Mouse (Mus musculus) gastrocnemius, postnatal 14 days (tissue): ENCODE data around the gene Sod3. TPM values are rescaled to one million over a fixed set of nuclear protein-coding genes. Genes with fewer than 3 reads are reported as not detected.

Experiments used
- DNase-seq: peaks from one replicate; pipeline ENCODE4 v3.0.0; 2021; ENCODE audit warnings: mixed read lengths
- intact Hi-C: fragments of 180-260 bp; cut with DNase I; formaldehyde crosslinking; loops from one replicate; pipeline ENCODE4 v1.15.1; 2025; ENCODE audit warnings: low total_unique reads
- total RNA-seq, 2 experiments: library from RNA; stranded (reverse); gene quantifications; 2 replicates each; pipeline ENCODE4 v1.2.3; 2021

Gene Sod3
- total RNA-seq, 2 experiments from 2014 or later, result 7.2 to 7.3 TPM

DNA sequence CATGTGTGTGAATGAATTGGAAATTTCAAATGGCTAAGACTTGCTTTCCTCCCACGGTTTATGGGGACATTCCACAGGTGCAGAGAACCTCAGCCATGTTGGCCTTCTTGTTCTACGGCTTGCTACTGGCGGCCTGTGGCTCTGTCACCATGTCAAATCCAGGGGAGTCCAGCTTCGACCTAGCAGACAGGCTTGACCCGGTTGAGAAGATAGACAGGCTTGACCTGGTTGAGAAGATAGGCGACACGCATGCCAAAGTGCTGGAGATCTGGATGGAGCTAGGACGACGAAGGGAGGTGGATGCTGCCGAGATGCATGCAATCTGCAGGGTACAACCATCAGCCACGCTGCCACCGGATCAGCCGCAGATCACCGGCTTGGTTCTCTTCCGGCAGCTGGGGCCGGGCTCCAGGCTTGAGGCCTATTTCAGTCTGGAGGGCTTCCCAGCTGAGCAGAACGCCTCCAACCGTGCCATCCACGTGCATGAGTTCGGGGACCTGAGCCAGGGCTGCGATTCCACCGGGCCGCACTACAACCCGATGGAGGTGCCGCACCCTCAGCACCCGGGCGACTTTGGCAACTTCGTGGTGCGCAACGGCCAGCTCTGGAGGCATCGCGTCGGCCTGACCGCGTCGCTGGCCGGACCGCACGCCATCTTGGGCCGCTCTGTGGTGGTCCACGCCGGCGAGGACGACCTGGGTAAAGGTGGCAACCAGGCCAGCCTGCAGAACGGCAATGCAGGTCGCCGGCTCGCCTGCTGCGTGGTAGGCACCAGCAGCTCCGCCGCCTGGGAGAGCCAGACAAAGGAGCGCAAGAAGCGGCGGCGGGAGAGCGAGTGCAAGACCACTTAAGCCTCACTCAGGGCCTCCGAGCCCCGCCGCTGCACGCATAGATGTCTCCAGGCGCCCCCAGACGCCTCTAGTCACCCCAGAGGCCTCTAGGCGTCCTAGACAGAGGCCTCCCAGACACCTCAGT lies 4.6 kb downstream of the Sod3 start:
- peak; percentile 17 for DNase-seq
- intact Hi-C loops, result no loop called here

- intact Hi-C loops, result no loop called here
These were observed 7.3 kb downstream of the Sod3 start for GRCm38 (mm10) chr5:52370901-52371300.

GRCm38 (mm10) chr5:52375847-52376246 lies 12.3 kb downstream of the Sod3 start:
- intact Hi-C loops, result no loop called here

More at GRCm38 (mm10) chr5:52370901-52371300, 7.3 kb downstream of the Sod3 start:
- DNase-seq, result no peak

GRCm38 (mm10) chr5:52382837-52383236 lies 19.2 kb downstream of the Sod3 start:
- DNase-seq, result no peak
- intact Hi-C loops, result no loop called here

More at GRCm38 (mm10) chr5:52375847-52376246, 12.3 kb downstream of the Sod3 start:
- no peak for DNase-seq

- intact Hi-C loops, result no loop called here
- DNase-seq, result no peak
These were observed 20.2 kb downstream of the Sod3 start for GRCm38 (mm10) chr5:52383748-52384147.

GRCm38 (mm10) chr5:52386016-52386415 lies 22.4 kb downstream of the Sod3 start:
- intact Hi-C loops, result no loop called here
- DNase-seq, result no peak

- DNase-seq, result no peak
- intact Hi-C loops, result no loop called here
These were observed 24.6 kb downstream of the Sod3 start for GRCm38 (mm10) chr5:52388092-52388749.

GRCm38 (mm10) chr5:52390381-52390780 lies 26.8 kb downstream of the Sod3 start:
- intact Hi-C loops, result no loop called here
- no peak for DNase-seq

DNA sequence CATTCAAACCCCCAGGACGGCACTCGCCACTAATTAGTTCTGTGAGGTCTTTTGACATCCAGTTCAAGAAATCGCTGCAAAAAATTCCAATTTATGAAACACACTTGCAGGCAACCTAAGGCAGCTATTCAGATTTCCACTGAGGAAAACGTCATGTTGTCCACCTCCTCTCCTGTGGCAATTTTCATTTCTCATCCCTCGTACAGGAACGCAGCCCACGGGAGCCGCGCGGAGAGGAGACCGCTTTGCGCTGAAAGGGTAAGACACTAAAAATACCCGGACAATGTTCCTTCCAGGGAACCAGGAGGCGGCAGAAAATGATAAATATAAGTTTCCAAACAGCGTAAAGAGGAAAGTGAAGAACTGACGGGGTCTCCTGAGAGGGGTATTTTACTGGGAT lies 27.9 kb downstream of the Sod3 start:
- intact Hi-C loops, result no loop called here

DNA sequence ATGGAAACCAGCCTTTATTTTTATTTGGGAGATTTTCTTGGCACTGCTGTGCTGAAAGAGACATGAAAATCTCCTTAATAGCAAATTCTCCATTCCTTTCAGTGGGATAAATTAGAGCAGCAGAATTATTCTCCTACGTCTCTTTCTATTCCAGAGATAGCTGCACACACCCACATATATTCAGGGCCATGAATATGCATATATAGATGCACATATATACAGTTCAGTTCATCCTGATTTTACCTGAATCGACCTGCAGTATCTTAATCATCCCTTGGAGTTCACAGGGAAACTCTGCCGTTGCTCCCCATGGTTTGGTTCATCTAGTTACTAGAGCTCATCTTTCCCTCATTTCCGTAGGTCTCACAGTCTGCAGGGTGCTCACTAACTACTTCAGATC lies 30.2 kb downstream of the Sod3 start:
- DNase-seq, result no peak
- intact Hi-C loops, result no loop called here

More for the DNA sequence above, 27.9 kb downstream of the Sod3 start:
- DNase-seq, result no peak

GRCm38 (mm10) chr5:52404373-52404772 lies 40.8 kb downstream of the Sod3 start:
- intact Hi-C loops, result no loop called here
- DNase-seq, result no peak

- no peak for DNase-seq
These were observed 45.2 kb downstream of the Sod3 start for GRCm38 (mm10) chr5:52408668-52409315.

DNA sequence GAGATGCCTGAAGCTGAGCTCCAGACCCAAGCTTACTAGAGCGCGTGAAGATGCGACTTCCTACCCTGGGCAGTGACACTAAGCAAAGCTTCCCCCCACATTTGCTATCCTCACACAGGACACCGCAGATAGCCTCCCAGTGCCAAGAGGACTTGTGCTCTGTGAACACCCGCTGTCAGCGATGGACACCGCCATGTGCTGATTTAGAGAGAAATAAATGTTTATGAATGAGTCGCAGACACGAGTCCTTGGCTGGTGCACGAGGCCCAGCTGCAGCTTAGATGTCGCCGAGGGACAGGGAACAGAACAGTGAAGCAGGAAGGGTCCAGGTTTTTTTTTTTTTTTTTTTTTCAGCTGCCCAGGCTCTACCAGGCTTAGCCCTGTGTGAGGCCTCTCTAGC lies 46.6 kb downstream of the Sod3 start:
- intact Hi-C loops, result no loop called here
- DNase-seq, result no peak

More at GRCm38 (mm10) chr5:52408668-52409315, 45.2 kb downstream of the Sod3 start:
- intact Hi-C loops, result no loop called here

DNA sequence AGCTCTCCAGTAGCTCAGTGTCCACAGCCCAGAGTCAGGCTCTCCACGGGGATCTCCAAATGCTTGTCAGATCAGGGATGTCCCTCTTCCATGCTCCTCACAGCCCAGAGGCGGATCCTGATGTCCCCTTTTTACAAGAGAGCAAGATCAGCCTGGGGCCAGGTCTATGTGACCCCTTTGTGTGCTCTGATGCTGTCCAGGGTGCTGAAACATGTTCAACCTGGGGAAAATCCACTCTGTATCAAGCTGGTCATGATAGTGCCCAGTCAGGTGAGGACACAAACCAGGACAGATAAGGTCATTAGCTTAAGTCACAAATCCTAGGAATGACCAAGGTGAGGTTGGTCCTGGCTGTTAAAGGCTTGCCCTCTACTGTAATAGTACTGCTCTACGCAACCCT lies 48.0 kb downstream of the Sod3 start:
- no peak for DNase-seq
- intact Hi-C loops, result no loop called here

GRCm38 (mm10) chr5:52415193-52415592 lies 51.6 kb downstream of the Sod3 start:
- DNase-seq, result no peak
- intact Hi-C loops, result no loop called here

DNA sequence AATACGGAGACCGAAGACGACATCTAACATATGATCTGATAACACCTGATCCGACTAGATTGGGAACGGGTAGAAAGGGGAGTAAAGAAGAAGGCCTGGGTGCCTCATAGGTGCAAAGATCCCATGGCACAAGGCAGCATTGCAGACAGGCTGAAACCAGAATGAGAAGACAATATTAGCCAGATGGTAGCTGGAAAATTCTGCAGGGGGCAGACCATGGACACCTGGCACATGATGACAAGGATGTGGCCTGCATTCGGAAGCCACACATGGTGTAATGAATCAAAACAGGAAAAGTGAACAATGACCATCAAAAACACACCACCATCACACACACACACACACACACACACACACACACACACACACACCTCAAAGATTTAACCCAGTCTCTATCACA lies 52.3 kb downstream of the Sod3 start:
- intact Hi-C loops, result no loop called here
- no peak for DNase-seq

DNA sequence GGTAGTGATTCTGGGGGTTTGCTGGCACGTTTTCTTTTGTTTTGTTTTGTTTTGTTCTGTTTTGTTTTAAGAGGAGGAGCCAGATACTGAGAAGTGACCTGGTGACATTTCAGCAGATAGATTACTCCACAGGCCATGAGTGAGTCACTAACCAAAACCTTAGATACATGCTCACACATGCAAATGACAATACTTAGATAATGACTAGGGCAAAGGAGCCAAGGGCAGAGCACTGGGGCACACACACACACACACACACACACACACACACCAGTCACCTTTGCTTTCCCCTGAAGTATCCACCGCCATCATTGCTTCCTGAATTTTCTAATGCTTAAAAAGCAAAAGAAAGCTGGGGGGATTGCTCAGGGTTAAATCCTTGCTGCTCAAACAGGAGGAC lies 52.9 kb downstream of the Sod3 start:
- intact Hi-C loops, result no loop called here
- no peak for DNase-seq
